Mouse (Mus musculus): ENCODE measurements around the gene Rims4.

- TF ChIP-seq CTCF (IDR thresholded peaks at IDR 0.05; ENCODE audit: low read depth, low read length) (no peak), GATA2 (IDR thresholded peaks at IDR 0.05; ENCODE audit: borderline replicate concordance, low read depth, low read length) (no peak), GATA1 (IDR thresholded peaks at IDR 0.05; ENCODE audit: borderline replicate concordance, low read length) (no peak), POLR2AphosphoS5 (IDR thresholded peaks at IDR 0.05; ENCODE audit: insufficient replicate concordance, low read depth, low read length) (no peak), TAL1 (conservative IDR thresholded peaks at IDR 0.05; ENCODE audit: low read depth, low read length) (no peak)
These were observed 15.0 kb downstream of the Rims4 start for GRCm38 (mm10) chr2:163903461-163903860.

Measured in G1E (cell line).